Mouse (Mus musculus) embryonic fibroblast, embryonic 13.5 days (primary cell): Measurements from ENCODE around the gene Yrdc. TPM values are rescaled to one million over a fixed set of nuclear protein-coding genes. Genes with fewer than 3 reads are reported as not detected.

Experiments used
- H3K27ac ChIP-seq: 2 replicates; pipeline ENCODE4 v1.5.1; 2012; ENCODE audit warnings: low read length, control low read depth, inconsistent platforms; ENCODE audit not compliant: insufficient read depth
- H3K4me1 ChIP-seq: 2 replicates; pipeline ENCODE4 v1.6.1; 2011; ENCODE audit warnings: low read length; ENCODE audit not compliant: control insufficient read depth, insufficient read depth
- H3K4me3 ChIP-seq: 2 replicates; pipeline ENCODE4 v1.5.1; 2011; ENCODE audit warnings: mild to moderate bottlenecking, control low read depth, low read length; ENCODE audit not compliant: insufficient read depth
- CTCF ChIP-seq: IDR thresholded peaks from 2 replicates; pipeline ENCODE4 v1.5.1; 2011; ENCODE audit warnings: mild to moderate bottlenecking, control low read depth, low read length, moderate library complexity, borderline replicate concordance; ENCODE audit not compliant: insufficient read depth
- POLR2A ChIP-seq: IDR thresholded peaks from 2 replicates; pipeline ENCODE4 v1.6.1; 2011; ENCODE audit warnings: low read depth, mild to moderate bottlenecking, control low read depth, low read length, moderate library complexity
- polyA plus RNA-seq: library from polyadenylated mRNA; stranded (reverse); fragments of >200 nt; gene quantifications from 2 replicates; pipeline ENCODE4 v1.2.4, GENCODE M21; 2011; ENCODE audit warnings: low read depth; ENCODE audit not compliant: missing spikeins, insufficient read length

Gene Yrdc
- polyA plus RNA-seq, 1 experiment, result 26.2 TPM

DNA sequence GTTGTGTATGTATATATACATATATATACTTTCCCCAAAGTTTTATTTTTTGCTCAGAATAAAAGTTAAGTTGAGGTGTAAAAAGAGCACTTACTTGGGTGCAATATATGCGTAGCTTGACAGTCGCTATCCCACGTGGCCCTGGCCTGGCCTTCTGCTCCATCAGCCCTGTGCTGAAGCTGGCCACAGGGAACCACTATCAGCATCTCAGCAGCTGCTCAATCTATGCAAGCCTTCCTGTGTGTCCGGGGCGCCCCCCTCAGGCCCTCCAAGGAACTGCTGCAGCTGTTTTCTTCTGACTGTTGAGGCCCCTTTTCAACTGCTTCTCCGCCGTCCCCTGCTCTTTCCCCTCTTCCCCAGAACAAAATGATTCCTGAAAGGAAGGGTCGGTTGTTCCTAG is 2.9 kb upstream of the Yrdc start:
- peak; percentile 59; the same call in 1 of the 2 replicates for TF ChIP-seq CTCF
- TF ChIP-seq POLR2A, result no peak
- no peak overlapping the region for H3K27ac ChIP-seq
- H3K4me3 ChIP-seq, result no peak overlapping the region
- H3K4me1 ChIP-seq, result peaks cover 6% of the 10 kb centered on the region

DNA sequence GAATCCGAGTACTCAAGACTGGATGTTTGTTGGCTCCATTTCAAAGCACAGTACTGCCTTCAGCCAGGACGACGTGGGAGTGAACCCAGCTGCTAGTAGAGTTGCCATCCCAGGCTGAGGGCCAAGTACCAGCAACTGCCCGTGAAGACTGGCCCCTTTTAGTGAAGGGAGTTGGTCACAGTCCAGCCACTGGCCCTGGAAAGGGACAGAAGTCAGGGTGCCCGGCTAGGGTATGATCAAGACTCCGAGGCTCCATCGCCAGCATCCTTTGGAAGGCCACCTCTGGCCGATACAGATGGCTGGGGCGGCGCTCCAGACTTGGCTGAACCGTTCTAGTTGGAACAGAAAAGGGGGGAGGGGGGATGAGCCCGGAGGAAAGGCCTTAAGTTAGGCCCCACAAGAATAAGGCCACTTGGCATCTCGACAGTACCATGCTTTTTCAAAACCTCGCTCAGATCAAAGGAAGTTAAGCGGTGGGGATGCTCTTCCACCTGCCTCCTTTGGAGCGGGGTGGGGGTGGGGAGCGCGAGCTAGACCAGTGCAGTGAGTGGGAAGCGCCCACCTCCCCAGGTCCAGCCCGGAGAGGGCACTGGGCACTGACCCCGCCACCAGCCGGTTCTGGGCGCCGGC is 733 bp upstream of the Yrdc start:
- Histone ChIP-seq H3K27ac (peak overlapping the region; percentile 71), H3K4me1 (peaks cover 6% of the 10 kb centered on the region), H3K4me3 (peak overlapping the region; percentile 79)
- TF ChIP-seq CTCF (no peak), POLR2A (peak; percentile 55)

DNA sequence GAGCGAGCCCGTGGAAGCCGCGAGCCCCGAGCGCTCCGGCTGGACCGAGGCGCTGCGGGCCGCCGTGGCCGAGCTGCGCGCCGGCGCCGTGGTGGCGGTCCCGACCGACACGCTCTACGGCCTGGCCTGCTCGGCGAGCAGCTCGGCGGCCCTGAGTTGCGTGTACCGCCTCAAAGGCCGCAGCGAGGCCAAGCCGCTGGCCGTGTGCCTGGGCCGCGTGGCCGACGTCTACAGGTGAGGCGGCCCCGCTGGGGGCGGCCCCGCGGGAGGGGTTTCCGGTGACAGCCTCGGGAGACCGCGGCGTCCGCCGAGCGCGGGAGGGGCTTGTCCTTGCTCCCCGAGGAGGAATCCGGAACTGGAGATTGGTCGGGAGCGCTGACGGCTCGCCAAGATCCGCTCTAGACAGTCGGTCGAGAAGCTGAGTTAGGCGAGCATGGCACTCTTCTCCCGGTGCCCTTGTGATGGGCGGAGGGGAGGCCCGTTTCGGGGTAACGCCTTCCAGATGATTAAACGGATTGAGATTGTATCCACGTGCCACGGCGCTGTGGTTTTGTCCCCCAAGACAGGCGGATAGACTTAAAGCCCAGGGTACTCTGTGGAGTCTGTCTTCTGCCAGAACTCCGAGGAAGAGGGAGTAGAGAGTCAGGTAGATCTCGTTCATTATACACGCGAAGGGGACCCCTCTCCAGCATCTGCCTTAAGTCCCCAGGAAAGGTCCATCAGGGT is 617 bp downstream of the Yrdc start, which contains the start of gene 1110065P20Rik:
Gene 1110065P20Rik, minus strand, starts transcription at position 264 of the 726 bp plus-strand sequence.
- TF ChIP-seq POLR2A, result peak; percentile 42
- TF ChIP-seq CTCF, result no peak
- Histone ChIP-seq H3K27ac (peak within 1 kb of the TSS; percentile 81), H3K4me1 (peaks cover 6% of the 10 kb centered on the region), H3K4me3 (peak within 1 kb of the TSS; percentile 79)

- TF ChIP-seq POLR2A (no peak), CTCF (no peak)
- Histone ChIP-seq H3K27ac (no peak overlapping the region), H3K4me3 (no peak overlapping the region), H3K4me1 (peaks cover 4% of the 10 kb centered on the region; the same call in 1 of the 2 replicates)
These were observed 5.8 kb downstream of the Yrdc start for GRCm38 (mm10) chr4:124856294-124856693.

- Histone ChIP-seq H3K4me3 (no peak overlapping the region), H3K27ac (no peak overlapping the region), H3K4me1 (no peaks in the 10 kb centered on the region)
- TF ChIP-seq CTCF (no peak), POLR2A (no peak)
These were observed 7.9 kb downstream of the Yrdc start for GRCm38 (mm10) chr4:124858370-124858769.

DNA sequence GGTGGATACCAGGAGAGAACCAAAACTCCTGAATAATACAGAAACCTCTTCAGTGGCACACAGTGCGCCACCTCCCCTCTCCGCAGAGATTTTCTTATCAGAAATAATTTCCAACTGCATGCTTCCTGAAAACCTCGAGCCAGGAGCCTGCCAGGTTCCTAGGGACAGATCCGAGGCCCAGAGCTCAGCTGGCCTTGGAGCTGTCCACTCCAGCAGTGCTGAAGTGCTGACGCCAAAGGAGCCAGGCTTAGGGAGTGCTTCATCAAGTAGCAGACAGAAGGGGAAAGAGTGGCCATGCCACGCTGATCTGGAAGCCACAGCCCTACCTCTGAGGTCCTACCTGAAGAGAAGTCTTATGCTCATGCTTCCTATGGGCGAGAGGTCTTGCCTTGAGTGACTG is 10.0 kb downstream of the Yrdc start:
- H3K4me1 ChIP-seq, result no peaks in the 10 kb centered on the region
- no peak overlapping the region for H3K4me3 ChIP-seq
- H3K27ac ChIP-seq, result no peak overlapping the region
- TF ChIP-seq CTCF (no peak), POLR2A (no peak)

DNA sequence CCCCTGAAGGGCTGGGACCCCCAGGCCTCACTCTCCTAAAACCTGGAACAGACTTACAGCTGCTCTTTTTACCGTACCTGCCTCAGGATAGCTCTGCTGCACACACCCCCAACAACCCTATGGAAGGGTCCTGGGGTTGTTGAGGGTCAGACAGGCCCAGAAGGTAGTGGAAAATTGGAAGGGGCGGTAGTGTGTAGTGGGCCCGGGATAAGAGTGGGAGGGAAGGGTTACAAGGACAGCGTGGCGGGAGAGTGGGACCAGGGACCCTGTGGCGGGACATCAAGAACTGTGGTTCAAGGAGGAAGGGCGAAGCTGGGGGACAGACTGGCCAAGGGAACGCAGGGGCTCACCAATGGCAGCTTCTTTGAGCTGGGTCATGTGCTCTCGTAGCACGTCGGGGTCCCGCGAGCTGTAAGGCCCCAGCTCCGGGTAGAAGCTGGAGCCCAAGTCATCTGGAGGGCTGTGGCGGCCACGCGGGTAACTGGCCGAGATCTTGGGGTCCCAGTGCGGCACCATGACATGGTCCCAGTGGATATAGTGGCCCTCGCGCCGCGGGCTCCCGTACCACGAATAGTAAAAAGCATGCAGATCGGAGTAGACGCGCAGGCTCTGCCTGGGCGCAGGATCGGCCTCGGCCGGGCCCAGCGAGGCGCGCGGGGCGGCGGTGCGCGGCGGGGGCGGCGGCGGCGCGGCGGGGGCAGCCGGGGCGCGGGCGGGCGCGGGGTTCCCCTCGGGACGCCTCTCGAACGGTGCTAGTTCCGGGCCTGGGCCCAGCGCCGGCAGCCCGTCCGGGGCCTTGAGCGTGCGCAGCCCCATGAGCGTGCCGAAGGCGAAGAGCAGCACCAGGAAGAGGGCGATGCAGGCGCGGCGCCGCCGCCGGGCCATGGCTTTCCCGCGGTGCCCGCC is 11.1 kb downstream of the Yrdc start, which contains the start of gene Maneal:
Gene Maneal, minus strand, starts transcription at position 889 of the 906 bp plus-strand sequence.
- Histone ChIP-seq H3K27ac (no peak within 1 kb of the TSS), H3K4me3 (peak within 1 kb of the TSS; percentile 10; the same call in 1 of the 2 replicates), H3K4me1 (no peaks in the 10 kb centered on the region)
- TF ChIP-seq CTCF (no peak), POLR2A (no peak)

DNA sequence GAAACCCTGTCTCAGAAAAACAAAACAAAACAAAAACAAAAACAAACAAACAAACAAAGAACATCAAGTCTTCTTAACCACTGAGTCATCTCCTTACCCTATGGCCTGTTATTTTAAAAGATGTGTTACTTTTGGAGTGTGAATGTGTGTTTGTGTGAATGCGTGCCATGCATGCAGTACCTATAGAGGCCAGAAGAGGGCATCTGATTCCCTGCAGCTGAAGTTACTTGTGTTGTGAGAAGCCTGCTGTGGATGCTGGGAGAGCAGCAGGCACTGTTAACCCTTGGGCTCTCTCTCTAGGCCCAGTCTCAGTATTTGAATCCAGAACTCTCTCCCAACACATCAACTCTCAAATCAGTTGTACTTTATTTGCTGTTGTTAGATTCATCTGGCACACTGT is 22.2 kb downstream of the Yrdc start:
- H3K4me3 ChIP-seq, result no peak overlapping the region
- TF ChIP-seq POLR2A (no peak), CTCF (no peak)
- no peaks in the 10 kb centered on the region for H3K4me1 ChIP-seq
- no peak overlapping the region for H3K27ac ChIP-seq

DNA sequence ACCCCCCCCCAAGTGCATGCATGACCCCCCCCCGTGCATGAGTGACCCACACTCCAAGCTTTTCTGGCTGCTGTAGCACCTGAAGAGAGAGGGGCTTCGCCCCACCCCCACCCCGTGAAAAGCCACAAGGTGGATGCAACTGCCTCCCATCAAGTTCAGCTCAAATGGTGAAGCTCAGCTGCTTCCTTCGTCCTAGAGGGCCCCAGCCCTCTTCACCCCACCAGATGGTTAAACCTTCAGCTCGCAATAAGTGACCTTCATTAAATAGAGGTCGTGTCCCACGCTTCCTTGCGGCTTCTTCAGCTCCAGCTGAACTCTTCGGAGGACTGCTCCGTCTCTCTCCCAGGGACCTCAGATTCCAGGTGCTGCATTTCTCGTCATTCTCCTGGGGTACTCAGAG is 30.1 kb downstream of the Yrdc start, which contains the start of gene Epha10:
Gene Epha10, plus strand, starts transcription at position 301 of the 400 bp plus-strand sequence.
- Histone ChIP-seq H3K4me3 (no peak within 1 kb of the TSS), H3K27ac (no peak within 1 kb of the TSS), H3K4me1 (no peaks in the 10 kb centered on the region)
- TF ChIP-seq POLR2A (no peak), CTCF (no peak)
